ENCODE assay signal across 17 mouse cellular contexts in the genomic region with DNA sequence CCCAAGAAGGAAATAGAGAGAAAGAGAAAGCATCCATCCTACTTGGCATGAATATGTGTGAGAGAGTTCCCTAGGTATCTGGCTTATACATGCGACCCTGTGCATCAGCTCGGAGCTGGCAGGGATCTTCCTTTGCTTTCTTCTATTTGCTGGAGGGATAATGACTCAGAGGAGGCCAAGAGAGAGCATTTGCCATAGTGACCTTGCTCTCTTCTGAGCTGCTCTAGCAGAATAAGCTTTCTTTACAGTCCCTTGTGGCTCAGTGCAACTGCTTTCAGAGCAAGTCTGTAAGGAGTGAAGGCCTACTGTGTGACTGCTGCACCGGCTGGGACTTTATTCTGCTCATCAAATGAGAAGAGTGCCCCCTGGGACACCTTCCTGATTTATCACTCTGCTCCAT.
A peak's percentile ranks its signal among the peaks of the same experiment; 100 is the strongest.
DNase-seq lines count a peak whose midpoint lies in the region; ATAC-seq and TF ChIP-seq lines count a peak whose summit lies in the region.
"Had no signal": no experiment of that assay in that cellular context is flagged by ENCODE, and none has a peak within 500 bp of the region (broad histone marks: within the 10 kb centered on the region; RNA-seq: fewer than 3 reads in every experiment).

No protein-coding gene starts in this region.

- TF ChIP-seq CTCF in cerebellum, adult 2 months (IDR thresholded peaks at IDR 0.05; ENCODE audit: borderline replicate concordance, insufficient read depth, low read depth, low read length), result no peak

- H3K36me3 ChIP-seq in hindbrain, embryonic 13.5 days, result peaks cover 16% of the 10 kb centered on the region
- no peaks in the 10 kb centered on the region for H3K36me3 ChIP-seq in hindbrain, embryonic 10.5 days
- H3K36me3 ChIP-seq: forebrain, embryonic 10.5 days; intestine, embryonic 15.5 days; limb, embryonic 12.5 days; neural tube, embryonic 12.5 days had no signal

- H3K9me3 ChIP-seq in hindbrain, embryonic 13.5 days, result peaks cover 13% of the 10 kb centered on the region; the same call in 1 of the 2 replicates
- peaks cover 5% of the 10 kb centered on the region; the same call in 1 of the 2 replicates for H3K9me3 ChIP-seq in hindbrain, embryonic 10.5 days
- H3K9me3 ChIP-seq: intestine, embryonic 15.5 days; kidney, embryonic 15.5 days; neural tube, embryonic 12.5 days had no signal

- no peaks in the 10 kb centered on the region for H3K27me3 ChIP-seq in hindbrain, embryonic 13.5 days
- no peaks in the 10 kb centered on the region for H3K27me3 ChIP-seq in hindbrain, embryonic 10.5 days (ENCODE audit: insufficient read depth, poor library complexity, severe bottlenecking)
- no peaks in the 10 kb centered on the region for H3K27me3 ChIP-seq in cerebellum, adult 2 months (ENCODE audit: control insufficient read depth, insufficient read depth, low read length)
- H3K27me3 ChIP-seq: intestine, embryonic 15.5 days; kidney, embryonic 15.5 days; limb, embryonic 12.5 days; neural tube, embryonic 12.5 days had no signal

- H3K9ac ChIP-seq in hindbrain, embryonic 13.5 days, result no peak overlapping the region
- H3K9ac ChIP-seq: intestine, embryonic 15.5 days; kidney, embryonic 15.5 days; limb, embryonic 12.5 days; liver, embryonic 14.5 days; neural tube, embryonic 12.5 days had no signal

- peak; percentile 28 for DNase-seq in adrenal gland, adult 2 months
- DNase-seq in adrenal gland, postnatal 4 days (ENCODE audit: low spot score in 2 of 2), result no peak
- no peak for DNase-seq in hindbrain, embryonic 10.5 days (ENCODE audit: low spot score)
- DNase-seq in 3T3-L1 (ENCODE audit: low read depth, low spot score), result peak; percentile 33
- peak; percentile 58 to 75 for DNase-seq in cerebellum, adult 2 months
- DNase-seq in heart, adult 9 months (ENCODE audit: low spot score in 2 of 2), result no peak
- DNase-seq: heart, postnatal 4 days; thymus, adult 2 months had no signal

- peak overlapping the region; percentile 48; the same call in 1 of the 2 replicates for H3K27ac ChIP-seq in hindbrain, embryonic 13.5 days
- no peak overlapping the region for H3K27ac ChIP-seq in hindbrain, embryonic 10.5 days
- peak overlapping the region; percentile 56; the same call in 1 of the 2 replicates for H3K27ac ChIP-seq in cerebellum, adult 2 months (ENCODE audit: insufficient read depth, low read length)
- H3K27ac ChIP-seq: forebrain, embryonic 10.5 days; intestine, embryonic 15.5 days; kidney, embryonic 15.5 days; limb, embryonic 12.5 days; liver, embryonic 14.5 days; neural tube, embryonic 12.5 days had no signal

- H3K4me3 ChIP-seq in hindbrain, embryonic 13.5 days, result no peak overlapping the region
- H3K4me3 ChIP-seq in hindbrain, embryonic 10.5 days, result no peak overlapping the region
- no peak overlapping the region for H3K4me3 ChIP-seq in cerebellum, adult 2 months (replicated peaks; ENCODE audit: insufficient read depth, low read depth, low read length)
- H3K4me3 ChIP-seq: forebrain, embryonic 10.5 days; intestine, embryonic 15.5 days; kidney, embryonic 15.5 days; limb, embryonic 12.5 days; neural tube, embryonic 12.5 days had no signal

- ATAC-seq in hindbrain, embryonic 13.5 days (ENCODE audit: low FRiP score), result no peak
- no peak for ATAC-seq in erythroblast, adult 5-6 weeks (replicated peaks; ENCODE audit: low FRiP score, poor library complexity, severe bottlenecking)
- ATAC-seq: intestine, embryonic 15.5 days; lung, postnatal 0 days had no signal

- H3K4me2 ChIP-seq in hindbrain, embryonic 13.5 days, result no peak overlapping the region
- H3K4me2 ChIP-seq: intestine, embryonic 15.5 days; kidney, embryonic 15.5 days; limb, embryonic 12.5 days; neural tube, embryonic 12.5 days had no signal

- H3K4me1 ChIP-seq in hindbrain, embryonic 13.5 days (replicated peaks), result 0 out of 2 replicates have a peak, but pooled peaks cover 4% of the 10 kb centered on the region
- no peaks in the 10 kb centered on the region for H3K4me1 ChIP-seq in hindbrain, embryonic 10.5 days (replicated peaks)
- peaks cover 15% of the 10 kb centered on the region; the same call in 1 of the 2 replicates for H3K4me1 ChIP-seq in cerebellum, adult 2 months (ENCODE audit: control insufficient read depth, insufficient read depth, low read length)
- H3K4me1 ChIP-seq: forebrain, embryonic 10.5 days; intestine, embryonic 15.5 days; kidney, embryonic 15.5 days; limb, embryonic 12.5 days; neural tube, embryonic 12.5 days had no signal

- TF ChIP-seq POLR2A in cerebellum, adult 2 months (IDR thresholded peaks at IDR 0.05; ENCODE audit: borderline replicate concordance, insufficient read depth, low read length), result no peak

- WGBS in hindbrain, embryonic 13.5 days, result 32% methylated on average over 3 of the region's 3 CpGs
- WGBS in hindbrain, embryonic 10.5 days, result 59% methylated on average over 3 of the region's 3 CpGs
- 33% methylated on average over 3 of the region's 3 CpGs for WGBS in cerebellum, adult 2 months

Comparison
In these comparisons a context has a peak if more than half of its experiments do, and no peak if none do; other contexts are left out.
1. DNase-seq: peak in adrenal gland, adult 2 months (single experiment), 3T3-L1 (single experiment) and cerebellum, adult 2 months (2 of 2); none in adrenal gland, postnatal 4 days (0 of 2), hindbrain, embryonic 10.5 days (single experiment) and heart, adult 9 months (0 of 2).